In the genomic region with DNA sequence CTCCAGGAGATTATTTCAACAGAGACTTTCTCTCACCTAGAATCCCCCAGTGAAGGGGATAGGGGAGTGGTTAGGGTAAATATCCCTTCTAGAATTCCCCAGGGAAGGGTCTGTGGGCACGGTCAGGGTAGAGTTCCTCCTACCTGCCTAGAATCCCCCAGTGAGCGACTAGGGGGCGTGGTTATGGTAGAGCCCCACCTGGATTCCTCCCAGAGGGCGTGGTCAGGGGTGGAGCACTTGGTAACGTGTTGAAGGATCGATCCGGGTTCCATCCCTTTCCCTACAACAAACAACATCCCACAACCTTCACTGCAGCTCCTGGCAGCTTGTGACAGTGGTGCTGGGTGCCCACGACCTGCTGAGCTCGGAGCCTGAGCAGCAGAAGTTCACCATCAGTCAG, we compare ENCODE assay signal across 12 mouse cellular contexts. TPM values are rescaled to one million over a fixed set of nuclear protein-coding genes. Genes with fewer than 3 reads are reported as not detected.
DNase-seq lines count a peak whose midpoint lies in the region; ATAC-seq and TF ChIP-seq lines count a peak whose summit lies in the region.
"Had no signal": no experiment of that assay in that cellular context is flagged by ENCODE, and none has a peak within 500 bp of the region (broad histone marks: within the 10 kb centered on the region; RNA-seq: fewer than 3 reads in every experiment).

No protein-coding gene starts in this region.

- DNase-seq in kidney, adult 2 months: no peak
- DNase-seq in CH12.LX (ENCODE audit: extremely low read depth): peak; percentile 46
- peak; percentile 35 for DNase-seq in embryonic facial prominence, embryonic 11.5 days (ENCODE audit: low spot score)
- no peak for DNase-seq in thymus, postnatal 4 days
- no peak for DNase-seq in left cerebral cortex, postnatal 14 days (ENCODE audit: low spot score in 2 of 2)
- DNase-seq: forebrain, postnatal 0 days had no signal

- 16% methylated on average over 9 of the region's 9 CpGs for WGBS in kidney, embryonic 15.5 days
- WGBS in kidney, adult 2 months: 34% methylated on average over 9 of the region's 9 CpGs
- 20% methylated on average over 9 of the region's 9 CpGs for WGBS in embryonic facial prominence, embryonic 11.5 days
- 5% methylated on average over 9 of the region's 9 CpGs for WGBS in liver, embryonic 15.5 days (ENCODE audit: insufficient replicate concordance)

- no peak overlapping the region for H3K9ac ChIP-seq in kidney, embryonic 15.5 days
- H3K9ac ChIP-seq in CH12.LX (ENCODE audit: insufficient read depth, low read depth): no peak overlapping the region
- no peak overlapping the region for H3K9ac ChIP-seq in embryonic facial prominence, embryonic 11.5 days (replicated peaks; ENCODE audit: low read length)
- H3K9ac ChIP-seq in liver, embryonic 15.5 days: 0 out of 2 replicates have a peak overlapping the region, but pooled peaks have one; percentile 2
- H3K9ac ChIP-seq: forebrain, postnatal 0 days had no signal

- in situ Hi-C loops in CH12.LX (cut with MboI; ENCODE audit: low pct_ligation_motif_present, low pct_unique_long_range_greater_than_20kb, low sequenced_read_pairs): no loop called here

- dilution Hi-C loops in CH12.LX (cut with MboI; ENCODE audit: extremely low pct_ligation_motif_present, extremely low pct_unique_long_range_greater_than_20kb, low sequenced_read_pairs): no loop called here

- no peak for ATAC-seq in kidney, embryonic 15.5 days (replicated peaks; ENCODE audit: low FRiP score)
- ATAC-seq in embryonic facial prominence, embryonic 11.5 days (replicated peaks; ENCODE audit: insufficient number of reproducible peaks, low FRiP score, low TSS enrichment, low read depth): no peak
- peak; percentile 27; the same call in 1 of the 2 replicates for ATAC-seq in liver, embryonic 15.5 days (ENCODE audit: insufficient read depth)
- ATAC-seq: forebrain, postnatal 0 days; inflammation-experienced regulatory T-cells, adult 6 months had no signal

- no peaks in the 10 kb centered on the region for H3K36me3 ChIP-seq in kidney, embryonic 15.5 days
- no peaks in the 10 kb centered on the region for H3K36me3 ChIP-seq in kidney, adult 2 months (ENCODE audit: control insufficient read depth, insufficient read depth, low read length)
- no peaks in the 10 kb centered on the region for H3K36me3 ChIP-seq in CH12.LX (replicated peaks in 1 of 2; ENCODE audit: control insufficient read depth in 1 of 2, insufficient read depth in 1 of 2, low read length in 1 of 2)
- H3K36me3 ChIP-seq in embryonic facial prominence, embryonic 11.5 days (replicated peaks; ENCODE audit: control insufficient read depth, insufficient read depth, low read depth, low read length): no peaks in the 10 kb centered on the region
- no peaks in the 10 kb centered on the region for H3K36me3 ChIP-seq in liver, embryonic 15.5 days (replicated peaks)

- no peak for TF ChIP-seq EP300 in CH12.LX (IDR thresholded peaks at IDR 0.05; ENCODE audit: low read length)

- peak overlapping the region; percentile 74 for H3K27ac ChIP-seq in kidney, embryonic 15.5 days
- H3K27ac ChIP-seq in kidney, adult 2 months (ENCODE audit: insufficient read depth, low read depth, low read length): no peak overlapping the region
- H3K27ac ChIP-seq in CH12.LX (ENCODE audit: insufficient read depth, low read depth): no peak overlapping the region
- H3K27ac ChIP-seq in embryonic facial prominence, embryonic 11.5 days (replicated peaks; ENCODE audit: low read depth, low read length): no peak overlapping the region
- peak overlapping the region; percentile 55; the same call in 1 of the 2 replicates for H3K27ac ChIP-seq in liver, embryonic 15.5 days (replicated peaks)

- TF ChIP-seq POLR2A in kidney, adult 2 months (IDR thresholded peaks at IDR 0.05; ENCODE audit: low read depth, low read length): no peak
- no peak for TF ChIP-seq POLR2A in CH12.LX (IDR thresholded peaks at IDR 0.05; ENCODE audit: low read depth, low read length)

- no peak for TF ChIP-seq RAD21 in CH12.LX (IDR thresholded peaks at IDR 0.05; ENCODE audit: low read depth, low read length)

- H3K27me3 ChIP-seq in kidney, embryonic 15.5 days: peaks cover 8% of the 10 kb centered on the region; the same call in 1 of the 2 replicates
- no peaks in the 10 kb centered on the region for H3K27me3 ChIP-seq in kidney, adult 2 months (replicated peaks; ENCODE audit: control insufficient read depth, insufficient read depth, low read length)
- H3K27me3 ChIP-seq in CH12.LX (replicated peaks): peaks cover 3% of the 10 kb centered on the region
- peaks cover 6% of the 10 kb centered on the region; the same call in 1 of the 2 replicates for H3K27me3 ChIP-seq in embryonic facial prominence, embryonic 11.5 days (ENCODE audit: control insufficient read depth, insufficient read depth, low read length)
- peaks cover 40% of the 10 kb centered on the region for H3K27me3 ChIP-seq in liver, embryonic 15.5 days

- H3K4me3 ChIP-seq in kidney, embryonic 15.5 days (replicated peaks): no peak overlapping the region; the same call in 1 of the 2 replicates
- H3K4me3 ChIP-seq in kidney, adult 2 months (ENCODE audit: insufficient read depth, low read depth, low read length): no peak overlapping the region
- H3K4me3 ChIP-seq in CH12.LX (replicated peaks in 1 of 3; ENCODE audit: low read depth in 2 of 3, low read length in 2 of 3, poor library complexity in 1 of 3): no peak overlapping the region
- no peak overlapping the region for H3K4me3 ChIP-seq in embryonic facial prominence, embryonic 11.5 days (ENCODE audit: low read depth, low read length)
- H3K4me3 ChIP-seq in liver, embryonic 15.5 days (replicated peaks): peak overlapping the region; percentile 39
- H3K4me3 ChIP-seq: myocyte had no signal

- intact Hi-C loops in left cerebral cortex, postnatal 14 days (cut with DNase I): loop anchor here (5.0 kb wide), 1 partner anchor 48 kb away; no protein-coding TSS in a partner anchor

- H3K79me2 ChIP-seq in CH12.LX (replicated peaks; ENCODE audit: control insufficient read depth, extremely low read depth, insufficient read depth, poor library complexity, severe bottlenecking): no peaks in the 10 kb centered on the region

- peaks cover 61% of the 10 kb centered on the region for H3K4me1 ChIP-seq in kidney, embryonic 15.5 days
- H3K4me1 ChIP-seq in kidney, adult 2 months (ENCODE audit: control insufficient read depth, insufficient read depth, low read length): 0 out of 2 replicates have a peak, but pooled peaks cover 3% of the 10 kb centered on the region
- H3K4me1 ChIP-seq in CH12.LX (ENCODE audit: control insufficient read depth in 1 of 2, insufficient read depth in 2 of 2): peaks cover 19 to 48% of the 10 kb centered on the region in 2 experiments
- H3K4me1 ChIP-seq in embryonic facial prominence, embryonic 11.5 days (ENCODE audit: control insufficient read depth, insufficient read depth, low read length): no peaks in the 10 kb centered on the region
- H3K4me1 ChIP-seq in liver, embryonic 15.5 days (replicated peaks): peaks cover 68% of the 10 kb centered on the region

- no peak for TF ChIP-seq CTCF in kidney, adult 2 months (conservative IDR thresholded peaks at IDR 0.05; ENCODE audit: insufficient read depth, insufficient read length, low read depth, low read length)
- TF ChIP-seq CTCF in CH12.LX (conservative IDR thresholded peaks at IDR 0.05 in 1 of 2, IDR thresholded peaks at IDR 0.05 in 1 of 2; ENCODE audit: low read depth in 2 of 2, low read length in 2 of 2): no peak

- peak overlapping the region; percentile 27; the same call in 1 of the 2 replicates for H3K4me2 ChIP-seq in kidney, embryonic 15.5 days
- no peak overlapping the region for H3K4me2 ChIP-seq in CH12.LX (ENCODE audit: insufficient read depth, low read depth, poor library complexity, severe bottlenecking)
- no peak overlapping the region for H3K4me2 ChIP-seq in embryonic facial prominence, embryonic 11.5 days (ENCODE audit: low read depth, low read length)
- H3K4me2 ChIP-seq in liver, embryonic 15.5 days: peak overlapping the region; percentile 59

- no peaks in the 10 kb centered on the region for H3K9me3 ChIP-seq in kidney, embryonic 15.5 days (replicated peaks)
- no peaks in the 10 kb centered on the region for H3K9me3 ChIP-seq in CH12.LX (replicated peaks; ENCODE audit: low read length)
- no peaks in the 10 kb centered on the region for H3K9me3 ChIP-seq in embryonic facial prominence, embryonic 11.5 days (replicated peaks; ENCODE audit: control insufficient read depth, low read length)
- no peaks in the 10 kb centered on the region for H3K9me3 ChIP-seq in liver, embryonic 15.5 days (replicated peaks)

RNA-seq across cellular contexts. Expression of a gene that starts 5.3 kb away (rescaled TPM):
- polyA plus RNA-seq in kidney, embryonic 15.5 days (2015; fragmentation: Nextera tagmentation; extraction: Ambion mirVana): 2.6 and 3.4 TPM in 2 replicates
- 0.10 TPM in 1 of 2 replicates, not detected in the other for polyA plus RNA-seq in kidney, adult 2 months (2012; rRNA removed)
- total RNA-seq in CH12.LX (2012; rRNA removed): not detected in 2 replicates
- total RNA-seq in CH12.LX (2014; rRNA removed): not detected in 2 replicates
- polyA plus RNA-seq in CH12.LX (2012; ENCODE audit: insufficient read length, low read depth): not detected in 2 replicates
- 0.50 and 0.88 TPM in 2 replicates for polyA plus RNA-seq in embryonic facial prominence, embryonic 11.5 days (2014; fragmentation: Nextera tagmentation; extraction: Ambion mirVana)
- polyA plus RNA-seq in liver, embryonic 15.5 days (2015; fragmentation: Nextera tagmentation; extraction: Ambion mirVana): 211 and 227 TPM in 2 replicates
- not detected for total RNA-seq in left cerebral cortex, postnatal 14 days (2021)
- total RNA-seq: forebrain, postnatal 0 days; layer of hippocampus, postnatal 25 days had no signal
- polyA plus RNA-seq: forebrain, postnatal 0 days; inflammation-experienced regulatory T-cells, adult 6 months; myocyte had no signal

RNA-seq across cellular contexts. Expression of a gene that starts 6.3 kb away (rescaled TPM):
- 62.1 and 74.5 TPM in 2 replicates for polyA plus RNA-seq in kidney, embryonic 15.5 days (2015; fragmentation: Nextera tagmentation; extraction: Ambion mirVana)
- 2.7 and 3.2 TPM in 2 replicates for polyA plus RNA-seq in kidney, adult 2 months (2012; rRNA removed)
- total RNA-seq in CH12.LX (2012; rRNA removed) (0.47 and 0.55 TPM in 2 replicates), CH12.LX (2014; rRNA removed) (not detected in 2 replicates)
- polyA plus RNA-seq in CH12.LX (2012; ENCODE audit: insufficient read length, low read depth): 3.4 TPM in 2 replicates
- 78.3 and 85.8 TPM in 2 replicates for polyA plus RNA-seq in embryonic facial prominence, embryonic 11.5 days (2014; fragmentation: Nextera tagmentation; extraction: Ambion mirVana)
- polyA plus RNA-seq in liver, embryonic 15.5 days (2015; fragmentation: Nextera tagmentation; extraction: Ambion mirVana): 5.8 and 6.1 TPM in 2 replicates
- total RNA-seq in left cerebral cortex, postnatal 14 days (2021): 10 to 100 TPM; 68.3 to 71.2 TPM

RNA-seq across cellular contexts. Expression of a gene that starts 6.4 kb away (rescaled TPM):
- polyA plus RNA-seq in kidney, embryonic 15.5 days (2015; fragmentation: Nextera tagmentation; extraction: Ambion mirVana): 7.4 and 8.3 TPM in 2 replicates
- polyA plus RNA-seq in kidney, adult 2 months (2012; rRNA removed): 0.67 and 0.99 TPM in 2 replicates
- total RNA-seq in CH12.LX (2012; rRNA removed) (0.30 TPM in 1 of 2 replicates, not detected in the other), CH12.LX (2014; rRNA removed) (not detected in 2 replicates)
- polyA plus RNA-seq in CH12.LX (2012; ENCODE audit: insufficient read length, low read depth): 0.39 TPM in 1 of 2 replicates, not detected in the other
- polyA plus RNA-seq in embryonic facial prominence, embryonic 11.5 days (2014; fragmentation: Nextera tagmentation; extraction: Ambion mirVana): 10.9 and 11.2 TPM in 2 replicates
- polyA plus RNA-seq in liver, embryonic 15.5 days (2015; fragmentation: Nextera tagmentation; extraction: Ambion mirVana): 112 and 131 TPM in 2 replicates
- 1 to 10 TPM; 2.3 to 3.1 TPM for total RNA-seq in left cerebral cortex, postnatal 14 days (2021)
- polyA plus RNA-seq: inflammation-experienced regulatory T-cells, adult 6 months had no signal

RNA-seq across cellular contexts. Expression of a gene that starts 9.9 kb away (rescaled TPM):
- polyA plus RNA-seq in kidney, embryonic 15.5 days (2015; fragmentation: Nextera tagmentation; extraction: Ambion mirVana): not detected in 2 replicates
- polyA plus RNA-seq in kidney, adult 2 months (2012; rRNA removed): 1,335 and 2,389 TPM in 2 replicates
- total RNA-seq in CH12.LX (2012; rRNA removed) (not detected in 2 replicates), CH12.LX (2014; rRNA removed) (not detected in 2 replicates)
- polyA plus RNA-seq in CH12.LX (2012; ENCODE audit: insufficient read length, low read depth): 0.26 TPM in 1 of 2 replicates, not detected in the other
- not detected in 2 replicates for polyA plus RNA-seq in embryonic facial prominence, embryonic 11.5 days (2014; fragmentation: Nextera tagmentation; extraction: Ambion mirVana)
- polyA plus RNA-seq in liver, embryonic 15.5 days (2015; fragmentation: Nextera tagmentation; extraction: Ambion mirVana): not detected in 2 replicates
- total RNA-seq in left cerebral cortex, postnatal 14 days (2021): not detected
- total RNA-seq: forebrain, postnatal 0 days; layer of hippocampus, postnatal 25 days had no signal
- polyA plus RNA-seq: forebrain, postnatal 0 days; heart, embryonic 16.5 days; inflammation-experienced regulatory T-cells, adult 6 months; myocyte had no signal

RNA-seq across cellular contexts. Expression of a gene that starts 26.5 kb away (rescaled TPM):
- 398 and 438 TPM in 2 replicates for polyA plus RNA-seq in kidney, embryonic 15.5 days (2015; fragmentation: Nextera tagmentation; extraction: Ambion mirVana)
- polyA plus RNA-seq in kidney, adult 2 months (2012; rRNA removed): 184 and 198 TPM in 2 replicates
- 252 and 284 TPM in 2 replicates for total RNA-seq in CH12.LX (2012; rRNA removed)
- total RNA-seq in CH12.LX (2014; rRNA removed): 261 and 284 TPM in 2 replicates
- polyA plus RNA-seq in CH12.LX (2012; ENCODE audit: insufficient read length, low read depth): 482 and 497 TPM in 2 replicates
- polyA plus RNA-seq in embryonic facial prominence, embryonic 11.5 days (2014; fragmentation: Nextera tagmentation; extraction: Ambion mirVana): 237 and 257 TPM in 2 replicates
- polyA plus RNA-seq in liver, embryonic 15.5 days (2015; fragmentation: Nextera tagmentation; extraction: Ambion mirVana): 120 and 133 TPM in 2 replicates
- 10 to 100 TPM; 52.1 to 61.1 TPM for total RNA-seq in left cerebral cortex, postnatal 14 days (2021)

Comparison
In these comparisons a context has a peak if more than half of its experiments do, and no peak if none do; other contexts are left out.
1. H3K27ac ChIP-seq: peak in kidney, embryonic 15.5 days (single experiment) and liver, embryonic 15.5 days (single experiment); none in kidney, adult 2 months (single experiment), CH12.LX (single experiment) and embryonic facial prominence, embryonic 11.5 days (single experiment).
2. H3K4me2 ChIP-seq: peak in kidney, embryonic 15.5 days (single experiment) and liver, embryonic 15.5 days (single experiment); none in CH12.LX (single experiment) and embryonic facial prominence, embryonic 11.5 days (single experiment).
3. DNase-seq: peak in CH12.LX (single experiment) and embryonic facial prominence, embryonic 11.5 days (single experiment); none in kidney, adult 2 months (single experiment), thymus, postnatal 4 days (single experiment) and left cerebral cortex, postnatal 14 days (0 of 2).
4. RNA of a gene that starts 5.3 kb away (polyA plus RNA-seq): 211 to 227 TPM in liver, embryonic 15.5 days; 2.6 to 3.4 TPM in kidney, embryonic 15.5 days, 0.50 to 0.88 TPM in embryonic facial prominence, embryonic 11.5 days, 0.10 TPM in kidney, adult 2 months and not detected in CH12.LX; every median in the first group is over 10 times any median in the second.